Mouse (Mus musculus): Measurements from ENCODE around the gene Slc5a11. TPM values are rescaled to one million over a fixed set of nuclear protein-coding genes. Genes with fewer than 3 reads are reported as not detected.

Slc5a11 gene
- total RNA-seq (2021): not detected

GRCm38 (mm10) chr7:123214365-123215075 lies at the start of gene Slc5a11:
Gene Slc5a11, plus strand, starts transcription at chr7:123214780.
- DNase-seq (ENCODE audit: low spot score): no peak
- intact Hi-C loops (cut with DNase I): no loop called here

- DNase-seq (ENCODE audit: low spot score): no peak
- intact Hi-C loops (cut with DNase I): no loop called here
These were observed 47.1 kb upstream of the Slc5a11 start for GRCm38 (mm10) chr7:123167436-123167835.

GRCm38 (mm10) chr7:123169618-123170017 lies 45.0 kb upstream of the Slc5a11 start:
- no peak for DNase-seq (ENCODE audit: low spot score)
- intact Hi-C loops (cut with DNase I): loop anchor here (5.0 kb wide), 1 partner anchor 152 kb away; no protein-coding TSS in a partner anchor

GRCm38 (mm10) chr7:123172101-123172500 lies 42.5 kb upstream of the Slc5a11 start:
- intact Hi-C loops (cut with DNase I): loop anchor here (5.0 kb wide), 1 partner anchor 155 kb away; no protein-coding TSS in a partner anchor
- DNase-seq (ENCODE audit: low spot score): no peak

- intact Hi-C loops (cut with DNase I): no loop called here
These were observed 37.4 kb upstream of the Slc5a11 start for GRCm38 (mm10) chr7:123177215-123177614.

GRCm38 (mm10) chr7:123181787-123182701 lies 32.5 kb upstream of the Slc5a11 start:
- intact Hi-C loops (cut with DNase I): loop anchor here (5.0 kb wide), 1 partner anchor 185 kb away; no protein-coding TSS in a partner anchor
- DNase-seq (ENCODE audit: low spot score): no peak

More at GRCm38 (mm10) chr7:123177215-123177614, 37.4 kb upstream of the Slc5a11 start:
- DNase-seq (ENCODE audit: low spot score): no peak

- intact Hi-C loops (cut with DNase I): loop anchor here (5.0 kb wide), 1 partner anchor 188 kb away; no protein-coding TSS in a partner anchor
- no peak for DNase-seq (ENCODE audit: low spot score)
These were observed 29.7 kb upstream of the Slc5a11 start for GRCm38 (mm10) chr7:123184891-123185290.

GRCm38 (mm10) chr7:123186463-123186862 lies 28.1 kb upstream of the Slc5a11 start:
- intact Hi-C loops (cut with DNase I): no loop called here
- no peak for DNase-seq (ENCODE audit: low spot score)

GRCm38 (mm10) chr7:123187246-123187645 lies 27.3 kb upstream of the Slc5a11 start:
- no peak for DNase-seq (ENCODE audit: low spot score)
- intact Hi-C loops (cut with DNase I): no loop called here

- intact Hi-C loops (cut with DNase I): no loop called here
- no peak for DNase-seq (ENCODE audit: low spot score)
These were observed 26.1 kb upstream of the Slc5a11 start for GRCm38 (mm10) chr7:123188462-123188861.

GRCm38 (mm10) chr7:123189762-123190161 lies 24.8 kb upstream of the Slc5a11 start:
- no peak for DNase-seq (ENCODE audit: low spot score)
- intact Hi-C loops (cut with DNase I): loop anchor here (5.0 kb wide), 1 partner anchor 177 kb away; no protein-coding TSS in a partner anchor

- intact Hi-C loops (cut with DNase I): loop anchor here (5.0 kb wide), 1 partner anchor 179 kb away; no protein-coding TSS in a partner anchor
These were observed 22.8 kb upstream of the Slc5a11 start for GRCm38 (mm10) chr7:123191731-123192130.

GRCm38 (mm10) chr7:123193201-123193600 lies 21.4 kb upstream of the Slc5a11 start:
- DNase-seq (ENCODE audit: low spot score): no peak
- intact Hi-C loops (cut with DNase I): loop anchor here (5.0 kb wide), 1 partner anchor 181 kb away; no protein-coding TSS in a partner anchor

More at GRCm38 (mm10) chr7:123191731-123192130, 22.8 kb upstream of the Slc5a11 start:
- DNase-seq (ENCODE audit: low spot score): no peak

- no peak for DNase-seq (ENCODE audit: low spot score)
- intact Hi-C loops (cut with DNase I): loop anchor here (5.0 kb wide), 1 partner anchor 182 kb away; no protein-coding TSS in a partner anchor
These were observed 19.9 kb upstream of the Slc5a11 start for GRCm38 (mm10) chr7:123194696-123195095.

GRCm38 (mm10) chr7:123196432-123196831 lies 18.1 kb upstream of the Slc5a11 start:
- intact Hi-C loops (cut with DNase I): no loop called here
- no peak for DNase-seq (ENCODE audit: low spot score)

- intact Hi-C loops (cut with DNase I): no loop called here
- no peak for DNase-seq (ENCODE audit: low spot score)
These were observed 15.9 kb upstream of the Slc5a11 start for GRCm38 (mm10) chr7:123198695-123199094.

- no peak for DNase-seq (ENCODE audit: low spot score)
- intact Hi-C loops (cut with DNase I): no loop called here
These were observed 15.4 kb upstream of the Slc5a11 start for GRCm38 (mm10) chr7:123199151-123199550.

- DNase-seq (ENCODE audit: low spot score): no peak
- intact Hi-C loops (cut with DNase I): no loop called here
These were observed 14.8 kb upstream of the Slc5a11 start for GRCm38 (mm10) chr7:123199656-123200206.

- no peak for DNase-seq (ENCODE audit: low spot score)
- intact Hi-C loops (cut with DNase I): no loop called here
These were observed 13.9 kb upstream of the Slc5a11 start for GRCm38 (mm10) chr7:123200722-123201121.

- intact Hi-C loops (cut with DNase I): loop anchor here (1.0 to 2.0 kb wide), 2 partner anchors 196 to 260 kb away; no protein-coding TSS in a partner anchor
- no peak for DNase-seq (ENCODE audit: low spot score)
These were observed 9.3 kb upstream of the Slc5a11 start for GRCm38 (mm10) chr7:123205261-123205660.

Measured in heart, postnatal 25 days (tissue).